Mouse (Mus musculus): Measurements from ENCODE around the gene Ska3. TPM values are rescaled to one million over a fixed set of nuclear protein-coding genes. Genes with fewer than 3 reads are reported as not detected.
"Not testable (repeated sequence)": the region's sequence is repeated elsewhere in the genome, so short reads cannot be mapped to it uniquely, and the experiment has no call there.

Gene Ska3
- polyA plus RNA-seq (2015; fragmentation: Nextera tagmentation; extraction: Ambion mirVana): 25.4 and 28.6 TPM in 2 replicates

DNA sequence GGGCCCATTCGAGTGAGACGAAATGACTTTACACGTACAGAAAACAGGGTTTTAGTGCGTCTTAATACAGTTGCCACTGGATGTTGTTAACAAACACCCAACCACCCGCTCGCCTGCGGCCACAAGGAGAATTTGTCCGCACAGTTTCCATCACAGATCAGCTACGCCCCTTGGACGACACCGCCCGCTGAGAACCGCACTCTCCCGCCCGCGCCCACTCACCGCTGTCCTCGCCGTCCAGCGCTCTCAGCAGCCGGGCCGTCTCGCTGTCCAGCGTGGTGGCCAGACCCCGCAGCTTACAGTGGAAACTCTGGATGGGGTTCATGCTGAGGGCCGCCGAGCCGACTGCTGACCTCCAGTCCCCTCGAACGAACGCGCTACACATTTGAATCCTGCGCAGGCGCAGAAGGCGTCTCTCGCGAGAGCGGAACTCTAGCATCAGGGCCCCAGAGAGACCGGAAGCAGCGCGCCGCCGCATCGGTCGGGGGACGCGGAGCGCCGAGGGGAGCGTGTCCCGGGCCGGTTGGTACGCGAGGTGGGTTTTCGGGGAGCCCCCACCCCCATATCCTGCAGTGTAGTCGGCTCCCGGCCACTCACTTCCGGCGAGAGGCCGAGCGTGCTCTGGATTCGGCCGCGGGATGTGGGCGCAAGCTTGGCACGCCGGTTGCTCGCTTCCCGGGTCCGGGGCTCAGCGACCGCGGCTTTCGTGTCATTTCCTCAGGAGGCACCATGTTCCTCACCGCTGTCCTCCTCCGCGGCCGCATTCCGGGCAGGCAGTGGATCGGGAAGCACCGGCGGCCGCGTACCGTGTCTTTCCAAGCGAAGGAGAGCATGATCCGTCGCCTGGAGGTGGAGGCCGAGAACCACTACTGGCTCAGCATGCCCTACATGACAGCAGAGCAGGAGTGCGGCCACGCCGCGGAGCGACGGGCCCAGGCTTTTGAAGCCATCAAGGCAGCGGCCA, at the start of gene Ska3, which contains the start of gene Mrpl57:
Gene Ska3 (minus strand): TSS at position 398 of the 964 bp plus-strand sequence.
Gene Mrpl57 (plus strand): TSS at position 447 of the 964 bp plus-strand sequence.
- peak within 1 kb of the TSS; percentile 74 for H3K4me3 ChIP-seq (replicated peaks)
- peak within 1 kb of the TSS; percentile 56 for H3K4me2 ChIP-seq (replicated peaks)
- H3K4me1 ChIP-seq: peaks cover 16% of the 10 kb centered on the region
- no peaks in the 10 kb centered on the region for H3K27me3 ChIP-seq
- H3K9me3 ChIP-seq (replicated peaks): no peaks in the 10 kb centered on the region
- WGBS: under 1% methylated on average over 96 of the region's 96 CpGs
- H3K36me3 ChIP-seq: peaks cover 7% of the 10 kb centered on the region; the same call in 1 of the 2 replicates
- peak within 1 kb of the TSS; percentile 97 for H3K27ac ChIP-seq (replicated peaks)
- ATAC-seq (ENCODE audit: insufficient number of reproducible peaks, low FRiP score, low TSS enrichment, low read depth): peak; percentile 95
- peak within 1 kb of the TSS; percentile 73 for H3K9ac ChIP-seq

DNA sequence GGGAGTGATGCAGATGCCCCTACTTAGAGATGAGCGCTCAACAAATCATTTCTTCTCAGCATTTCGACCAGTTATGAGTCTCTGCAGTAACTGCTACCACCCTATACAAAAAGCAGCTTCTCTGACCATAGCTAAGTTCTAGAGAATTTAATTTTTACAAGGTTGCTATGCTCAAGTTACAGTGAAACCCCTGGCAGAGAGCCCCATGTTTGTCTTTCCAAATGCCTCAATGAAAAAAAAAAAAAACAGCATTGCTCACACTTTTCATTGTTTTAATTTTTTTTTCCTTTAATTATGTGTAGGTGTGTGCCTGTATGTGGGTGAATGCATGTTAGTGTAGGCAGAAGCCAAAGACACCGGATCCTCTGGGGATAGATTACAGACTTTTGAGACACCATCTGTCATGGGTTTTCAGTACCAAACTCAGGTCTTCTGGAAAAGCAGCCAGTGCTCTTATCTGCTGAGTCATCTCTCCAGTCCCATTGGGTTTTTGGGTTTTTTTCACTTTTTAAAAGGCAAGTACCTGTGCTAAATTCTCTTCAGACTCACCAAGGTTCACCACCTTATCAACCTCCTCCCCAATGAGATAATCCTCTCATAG, 40.8 kb upstream of the Ska3 start:
- peaks cover 59% of the 10 kb centered on the region for H3K36me3 ChIP-seq

DNA sequence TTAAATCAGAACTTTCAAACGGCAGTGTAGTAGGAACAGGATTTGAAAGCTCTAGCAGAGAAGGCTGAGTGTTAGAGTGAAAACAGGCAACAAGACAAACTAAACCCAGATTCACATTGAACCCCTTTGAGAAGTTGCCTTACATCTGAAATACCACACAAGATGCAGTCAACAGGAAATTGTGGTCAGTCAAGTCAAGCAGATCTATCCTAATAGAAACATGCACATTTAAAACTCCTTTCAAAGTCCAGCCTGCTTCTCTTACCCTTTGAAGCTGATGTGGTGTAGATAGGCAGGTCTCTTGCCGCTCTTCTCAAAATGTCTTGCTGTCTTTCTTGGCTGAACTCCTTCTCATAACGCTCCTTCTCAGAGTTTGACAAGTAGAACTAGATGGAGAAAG, 39.3 kb upstream of the Ska3 start:
- whole genome bisulfite sequencing: 75% methylated on average over 3 of the region's 3 CpGs
- no peaks in the 10 kb centered on the region for H3K27me3 ChIP-seq
- H3K4me2 ChIP-seq (replicated peaks): no peak overlapping the region
- H3K4me3 ChIP-seq (replicated peaks): no peak overlapping the region
- no peaks in the 10 kb centered on the region for H3K9me3 ChIP-seq (replicated peaks)
- H3K36me3 ChIP-seq: peaks cover 59% of the 10 kb centered on the region
- no peak overlapping the region for H3K27ac ChIP-seq (replicated peaks)
- no peak for ATAC-seq (ENCODE audit: insufficient number of reproducible peaks, low FRiP score, low TSS enrichment, low read depth)
- no peak overlapping the region for H3K9ac ChIP-seq
- H3K4me1 ChIP-seq: no peaks in the 10 kb centered on the region

More for the DNA sequence above, 40.8 kb upstream of the Ska3 start:
- no peaks in the 10 kb centered on the region for H3K27me3 ChIP-seq
- no peaks in the 10 kb centered on the region for H3K9me3 ChIP-seq (replicated peaks)
- no peak overlapping the region for H3K9ac ChIP-seq
- H3K4me2 ChIP-seq (replicated peaks): no peak overlapping the region
- H3K27ac ChIP-seq (replicated peaks): no peak overlapping the region
- no peaks in the 10 kb centered on the region for H3K4me1 ChIP-seq
- WGBS: 85% methylated on average over 3 of the region's 3 CpGs
- ATAC-seq (ENCODE audit: insufficient number of reproducible peaks, low FRiP score, low TSS enrichment, low read depth): no peak
- H3K4me3 ChIP-seq (replicated peaks): no peak overlapping the region

DNA sequence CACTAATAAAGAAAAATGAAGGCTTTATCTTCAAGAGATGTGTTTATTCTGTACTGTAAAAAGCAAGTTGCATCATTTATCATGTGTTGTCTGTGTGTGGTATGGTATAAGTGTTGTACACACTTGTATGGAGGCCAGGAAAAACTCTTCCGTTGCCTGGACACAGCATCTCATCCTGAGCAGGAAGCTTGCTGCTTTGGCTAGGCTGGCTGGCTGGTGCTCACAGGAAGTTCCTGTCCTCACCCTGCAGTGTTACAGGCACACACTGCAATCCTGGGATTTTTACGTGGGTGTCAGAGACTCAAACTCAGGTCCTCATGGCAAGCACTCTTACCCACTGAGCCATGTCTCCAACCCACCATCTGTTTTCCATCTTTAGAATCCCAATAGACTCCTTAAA, 37.1 kb upstream of the Ska3 start:
- Histone ChIP-seq H3K4me2 (replicated peaks) (no peak overlapping the region), H3K27me3 (no peaks in the 10 kb centered on the region), H3K9ac (no peak overlapping the region), H3K36me3 (peaks cover 60% of the 10 kb centered on the region), H3K9me3 (replicated peaks) (no peaks in the 10 kb centered on the region), H3K27ac (replicated peaks) (no peak overlapping the region), H3K4me3 (replicated peaks) (no peak overlapping the region), H3K4me1 (no peaks in the 10 kb centered on the region)
- WGBS: 72% methylated on average over 2 of the region's 2 CpGs
- ATAC-seq (ENCODE audit: insufficient number of reproducible peaks, low FRiP score, low TSS enrichment, low read depth): no peak

DNA sequence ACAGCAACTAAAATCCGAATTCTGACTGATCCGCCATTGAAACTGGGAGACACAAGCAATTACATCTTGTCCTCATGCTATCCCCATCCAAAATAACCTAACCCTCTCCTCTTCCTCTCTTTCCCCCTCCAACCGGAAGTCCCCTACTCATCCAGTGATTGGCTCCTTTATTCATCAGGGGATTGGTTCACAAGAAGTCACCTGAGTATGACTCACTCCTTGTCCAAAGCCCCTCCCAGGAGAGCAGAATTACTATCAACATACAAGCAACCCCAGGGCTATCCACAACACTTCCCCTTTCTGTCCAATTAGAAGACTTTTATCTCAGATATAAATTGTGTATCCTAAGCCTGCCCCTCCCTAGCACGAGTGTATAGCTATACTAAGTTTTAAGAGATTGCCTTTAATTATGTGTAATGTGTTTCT, 36.0 kb upstream of the Ska3 start:
- Histone ChIP-seq H3K36me3 (peaks cover 62% of the 10 kb centered on the region), H3K27me3 (no peaks in the 10 kb centered on the region), H3K4me2 (replicated peaks) (no peak overlapping the region), H3K4me3 (replicated peaks) (no peak overlapping the region), H3K27ac (replicated peaks) (no peak overlapping the region), H3K4me1 (no peaks in the 10 kb centered on the region), H3K9me3 (replicated peaks) (no peaks in the 10 kb centered on the region), H3K9ac (no peak overlapping the region)
- no peak for ATAC-seq (ENCODE audit: insufficient number of reproducible peaks, low FRiP score, low TSS enrichment, low read depth)
- WGBS: 83% methylated on average over 4 of the region's 4 CpGs

DNA sequence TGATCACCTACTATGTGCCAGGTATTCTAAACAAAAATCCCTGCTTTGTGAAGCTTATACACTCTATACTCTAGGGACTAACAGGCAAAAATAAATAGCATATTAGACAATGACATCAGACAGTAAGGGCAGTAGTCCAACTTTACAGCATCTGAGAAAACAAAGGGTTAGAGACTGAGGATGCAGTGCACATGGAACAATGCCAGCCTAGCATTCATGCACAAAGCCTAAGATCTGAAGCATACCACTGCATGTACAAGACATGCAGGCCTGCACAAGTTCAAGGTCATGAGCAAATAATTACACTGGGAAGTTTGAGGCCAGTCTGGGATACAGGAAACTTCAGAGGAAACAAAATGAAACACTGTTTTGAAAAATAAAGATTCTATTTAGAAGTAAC, 33.5 kb upstream of the Ska3 start:
- no peak overlapping the region for H3K4me2 ChIP-seq (replicated peaks)
- ATAC-seq (ENCODE audit: insufficient number of reproducible peaks, low FRiP score, low TSS enrichment, low read depth): no peak
- H3K4me3 ChIP-seq (replicated peaks): no peak overlapping the region
- H3K27me3 ChIP-seq: no peaks in the 10 kb centered on the region
- no peak overlapping the region for H3K27ac ChIP-seq (replicated peaks)
- no peaks in the 10 kb centered on the region for H3K9me3 ChIP-seq (replicated peaks)
- H3K4me1 ChIP-seq: no peaks in the 10 kb centered on the region
- H3K9ac ChIP-seq: no peak overlapping the region
- peaks cover 50% of the 10 kb centered on the region for H3K36me3 ChIP-seq

DNA sequence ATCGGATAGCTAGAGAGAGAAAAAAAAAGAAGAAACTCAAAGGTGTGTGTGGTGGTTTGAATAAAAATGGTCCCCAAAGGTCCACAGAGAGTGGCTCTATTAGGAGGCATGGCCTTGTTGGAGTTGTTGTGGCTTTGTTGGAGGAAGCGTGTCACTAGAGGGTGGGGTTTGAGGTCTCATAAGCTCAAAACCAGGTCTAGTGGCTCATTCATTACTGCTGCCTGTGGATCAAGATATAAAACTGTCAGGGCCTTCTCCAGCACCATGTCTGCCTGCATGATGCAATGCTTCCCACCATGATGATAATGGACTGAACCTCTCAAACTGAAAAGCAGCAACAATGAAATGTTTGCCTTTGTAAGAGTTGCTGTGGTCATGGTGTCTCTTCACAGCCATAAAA, 32.6 kb upstream of the Ska3 start:
- H3K4me1 ChIP-seq: no peaks in the 10 kb centered on the region
- H3K36me3 ChIP-seq: peaks cover 45% of the 10 kb centered on the region
- no peaks in the 10 kb centered on the region for H3K27me3 ChIP-seq
- no peak for ATAC-seq (ENCODE audit: insufficient number of reproducible peaks, low FRiP score, low TSS enrichment, low read depth)
- no peak overlapping the region for H3K27ac ChIP-seq (replicated peaks)
- H3K4me2 ChIP-seq (replicated peaks): no peak overlapping the region
- no peak overlapping the region for H3K4me3 ChIP-seq (replicated peaks)
- no peaks in the 10 kb centered on the region for H3K9me3 ChIP-seq (replicated peaks)
- no peak overlapping the region for H3K9ac ChIP-seq
- WGBS: 94% methylated on average over 2 of the region's 2 CpGs

DNA sequence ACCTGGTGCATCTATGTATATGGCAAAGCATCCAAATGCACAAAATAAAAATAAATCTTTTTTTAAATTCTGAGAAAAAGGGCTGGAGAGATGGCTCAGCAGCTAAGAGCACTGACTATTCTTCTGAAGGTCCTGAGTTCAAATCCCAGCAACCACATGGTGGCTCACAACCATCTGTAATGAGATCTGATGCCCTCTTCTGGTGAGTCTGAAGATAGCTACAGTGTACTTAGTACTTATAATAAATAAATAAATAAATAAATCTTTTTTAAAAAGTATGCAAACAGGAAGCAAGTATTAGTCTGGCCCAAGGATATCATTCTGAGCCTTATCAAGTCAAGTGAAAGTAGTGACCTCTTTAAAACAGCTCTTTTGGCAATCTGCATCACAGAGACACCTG, 30.1 kb upstream of the Ska3 start:
- not testable (repeated sequence) for ATAC-seq (ENCODE audit: insufficient number of reproducible peaks, low FRiP score, low TSS enrichment, low read depth)

DNA sequence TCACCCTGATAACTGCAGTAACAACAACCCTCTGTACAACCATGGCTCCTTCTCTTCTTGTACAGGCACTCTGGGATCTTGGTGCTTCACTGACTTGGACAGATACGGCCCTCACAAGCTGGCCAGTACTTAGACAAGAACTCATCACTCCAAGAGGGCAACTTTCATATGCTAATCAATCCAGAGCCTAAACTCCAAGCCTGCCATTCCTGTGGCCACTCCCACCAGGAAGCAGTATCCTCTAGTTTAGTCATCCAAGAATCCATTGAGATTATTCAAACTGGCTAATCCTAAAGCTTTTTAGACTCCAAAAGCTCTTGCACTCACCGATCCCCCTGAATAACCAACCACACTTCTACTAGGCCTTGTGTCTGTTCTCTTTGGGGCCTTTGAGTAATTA, 27.0 kb upstream of the Ska3 start:
- 87% methylated on average over 2 of the region's 2 CpGs for WGBS
- peaks cover 37% of the 10 kb centered on the region for H3K36me3 ChIP-seq
- no peak overlapping the region for H3K4me3 ChIP-seq (replicated peaks)
- H3K9me3 ChIP-seq (replicated peaks): no peaks in the 10 kb centered on the region
- H3K27ac ChIP-seq (replicated peaks): no peak overlapping the region
- ATAC-seq (ENCODE audit: insufficient number of reproducible peaks, low FRiP score, low TSS enrichment, low read depth): no peak
- H3K4me2 ChIP-seq (replicated peaks): no peak overlapping the region
- no peaks in the 10 kb centered on the region for H3K27me3 ChIP-seq
- no peak overlapping the region for H3K9ac ChIP-seq
- no peaks in the 10 kb centered on the region for H3K4me1 ChIP-seq

More for the DNA sequence above, 30.1 kb upstream of the Ska3 start:
- H3K9ac ChIP-seq; H3K4me3 ChIP-seq (replicated peaks); H3K27me3 ChIP-seq; H3K4me1 ChIP-seq; H3K27ac ChIP-seq (replicated peaks); H3K9me3 ChIP-seq (replicated peaks); H3K4me2 ChIP-seq (replicated peaks): not testable (repeated sequence)
- H3K36me3 ChIP-seq: peaks cover 38% of the 10 kb centered on the region

DNA sequence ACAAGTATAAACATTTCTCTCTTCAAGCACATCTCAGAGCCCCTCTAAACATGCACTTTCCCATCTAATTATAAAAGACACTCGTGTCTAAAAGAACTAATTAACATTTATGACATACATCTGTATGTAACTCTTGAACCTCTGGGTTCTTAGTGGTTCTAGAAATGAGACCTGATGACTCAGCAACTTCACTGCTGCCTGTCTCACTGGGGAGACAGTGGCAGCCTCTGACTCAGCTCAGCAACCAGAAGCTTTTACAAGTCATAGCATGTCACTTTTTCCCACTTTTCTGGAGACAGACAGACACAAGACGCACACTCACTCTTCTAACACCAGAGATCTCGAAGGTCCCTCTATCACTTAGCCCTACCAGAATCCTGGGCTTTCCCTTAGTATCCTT, 24.3 kb upstream of the Ska3 start:
- no peak overlapping the region for H3K4me2 ChIP-seq (replicated peaks)
- no peak overlapping the region for H3K9ac ChIP-seq
- no peaks in the 10 kb centered on the region for H3K4me1 ChIP-seq
- no peak overlapping the region for H3K4me3 ChIP-seq (replicated peaks)
- ATAC-seq (ENCODE audit: insufficient number of reproducible peaks, low FRiP score, low TSS enrichment, low read depth): no peak
- H3K27me3 ChIP-seq: no peaks in the 10 kb centered on the region
- WGBS: 67% methylated on average over 3 of the region's 3 CpGs
- H3K36me3 ChIP-seq: peaks cover 34% of the 10 kb centered on the region
- H3K27ac ChIP-seq (replicated peaks): no peak overlapping the region
- no peaks in the 10 kb centered on the region for H3K9me3 ChIP-seq (replicated peaks)

DNA sequence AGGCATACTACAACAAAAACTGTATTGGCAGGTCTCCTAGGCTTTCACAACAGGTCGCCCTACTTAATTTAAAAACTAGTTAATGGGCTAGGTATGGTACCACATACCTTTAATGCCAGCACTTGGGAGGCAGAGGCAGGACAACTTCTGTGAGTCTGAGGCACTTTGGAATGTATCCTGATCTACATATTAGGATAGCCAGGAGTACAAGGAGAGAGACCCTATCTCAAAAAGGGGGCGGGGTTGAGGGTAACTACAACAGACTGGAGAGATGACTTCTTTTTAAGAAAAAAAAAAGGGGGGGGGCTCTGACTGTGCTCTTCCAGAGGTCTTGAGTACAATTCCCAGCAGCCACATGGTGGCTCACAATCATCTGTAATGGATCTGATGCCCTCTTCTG, 22.7 kb upstream of the Ska3 start:
- Histone ChIP-seq H3K4me3 (replicated peaks) (no peak overlapping the region), H3K27me3 (no peaks in the 10 kb centered on the region), H3K9me3 (replicated peaks) (no peaks in the 10 kb centered on the region), H3K9ac (no peak overlapping the region), H3K4me2 (replicated peaks) (no peak overlapping the region), H3K36me3 (peaks cover 44% of the 10 kb centered on the region), H3K4me1 (no peaks in the 10 kb centered on the region), H3K27ac (replicated peaks) (no peak overlapping the region)
- ATAC-seq (ENCODE audit: insufficient number of reproducible peaks, low FRiP score, low TSS enrichment, low read depth): no peak
- 95% methylated on average over 2 of the region's 2 CpGs for WGBS

Measured in embryonic facial prominence, embryonic 15.5 days (tissue).